Mouse (Mus musculus) testis, adult 2 months (tissue): ENCODE data around the gene Abt1.

Source experiments
- CTCF ChIP-seq: fragments of 200-500 bp; IDR thresholded peaks from 2 replicates; pipeline ENCODE4 v1.5.1; 2012; ENCODE audit warnings: low read depth, mild to moderate bottlenecking, inconsistent platforms, low read length, moderate library complexity; ENCODE audit not compliant: control insufficient read depth, insufficient read depth, insufficient replicate concordance
- POLR2A ChIP-seq: fragments of 200-500 bp; IDR thresholded peaks from 2 replicates; pipeline ENCODE4 v1.6.1; 2012; ENCODE audit warnings: low read depth, mild to moderate bottlenecking, inconsistent platforms, low read length, moderate library complexity; ENCODE audit not compliant: control insufficient read depth

DNA sequence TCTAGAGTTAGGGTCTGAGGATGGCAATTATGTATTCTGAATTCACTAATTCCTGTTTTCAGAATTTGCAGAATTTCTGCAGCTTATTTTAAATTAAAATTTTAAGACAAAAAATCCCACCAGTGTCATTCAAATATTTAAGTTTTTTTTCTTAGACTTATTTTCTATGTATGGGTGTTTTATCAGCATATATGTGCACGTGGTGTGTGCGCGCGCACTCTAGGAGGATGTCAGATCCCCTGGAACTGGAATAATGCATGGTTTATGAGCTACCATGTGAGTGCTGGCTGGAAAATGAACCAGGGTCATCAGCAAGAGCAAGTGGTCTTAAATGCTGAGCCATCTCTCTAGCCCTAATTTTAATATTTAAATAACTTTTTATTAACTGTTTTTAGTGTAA lies 53.6 kb downstream of the Abt1 start:
- TF ChIP-seq CTCF (no peak), POLR2A (no peak)
